Mouse (Mus musculus) left cerebral cortex, adult 2 months (tissue): ENCODE measurements around the gene Slc7a10. TPM values are rescaled to one million over a fixed set of nuclear protein-coding genes. Genes with fewer than 3 reads are reported as not detected.
"Not testable (repeated sequence)": the region's sequence is repeated elsewhere in the genome, so short reads cannot be mapped to it uniquely, and the experiment has no call there.

Experiments used
- DNase-seq, 2 experiments: peaks; one replicate each; pipeline ENCODE4 v3.0.0; 2021 to 2022; ENCODE audit warnings: low spot score in 2 of 2, mixed read lengths in 1 of 2; ENCODE audit errors: extremely low spot score in 1 of 2
- H3K27ac ChIP-seq: fragments of 200-600 bp; 2 replicates; pipeline ENCODE4 v1.8.1; 2022
- H3K4me3 ChIP-seq: fragments of 200-600 bp; 2 replicates; pipeline ENCODE4 v1.8.1; 2022
- CTCF ChIP-seq: fragments of 200-600 bp; IDR thresholded peaks from 2 replicates; pipeline ENCODE4 v1.8.1; 2022; ENCODE audit warnings: antibody characterized with exemption, mild to moderate bottlenecking, moderate library complexity
- intact Hi-C: fragments of 180-260 bp; cut with DNase I; formaldehyde crosslinking; loops from one replicate; pipeline ENCODE4 v1.15.1; 2025
- total RNA-seq, 2 experiments: library from RNA; stranded (reverse); gene quantifications; 2 replicates each; pipeline ENCODE4 v1.2.3; 2021

The Slc7a10 gene
- total RNA-seq, 2 experiments from 2014 or later = 37.1 to 47.6 TPM

- intact Hi-C loops = loop anchor here (2.0 kb wide), 1 partner anchor 19 kb away; no protein-coding TSS in a partner anchor
- no peak for DNase-seq
- TF ChIP-seq CTCF = no peak
- Histone ChIP-seq H3K4me3 (peak overlapping the region; percentile 59), H3K27ac (peak overlapping the region; percentile 94)
These were observed 29.5 kb downstream of the Slc7a10 start for GRCm38 (mm10) chr7:35215731-35216130.

- DNase-seq = no peak
- intact Hi-C loops = no loop called here
- TF ChIP-seq CTCF = no peak
- H3K4me3 ChIP-seq = no peak overlapping the region
- no peak overlapping the region for H3K27ac ChIP-seq
These were observed 34.6 kb downstream of the Slc7a10 start for GRCm38 (mm10) chr7:35220694-35221365.

GRCm38 (mm10) chr7:35230333-35230732, 44.1 kb downstream of the Slc7a10 start:
- intact Hi-C loops = no loop called here
- DNase-seq = no peak
- no peak overlapping the region for H3K4me3 ChIP-seq
- H3K27ac ChIP-seq = no peak overlapping the region
- peak; percentile 25; the same call in 1 of the 2 replicates for TF ChIP-seq CTCF

GRCm38 (mm10) chr7:35232796-35233455, 46.7 kb downstream of the Slc7a10 start:
- Histone ChIP-seq H3K27ac (no peak overlapping the region), H3K4me3 (no peak overlapping the region)
- no peak for TF ChIP-seq CTCF
- no peak for DNase-seq
- intact Hi-C loops = no loop called here

- intact Hi-C loops = loop anchor here (2.0 kb wide), 1 partner anchor 19 kb away; the partner anchor contains the start of gene Lrp3
- DNase-seq = no peak
These were observed 47.7 kb downstream of the Slc7a10 start for GRCm38 (mm10) chr7:35233861-35234260.

GRCm38 (mm10) chr7:35234361-35235245, 48.4 kb downstream of the Slc7a10 start:
- Histone ChIP-seq H3K4me3 (peak overlapping the region; percentile 65), H3K27ac (peak overlapping the region; percentile 94)
- intact Hi-C loops = loop anchor here (2.0 kb wide), 1 partner anchor 20 kb away; the partner anchor contains the start of gene Lrp3
- TF ChIP-seq CTCF = no peak
- DNase-seq = peak; percentile 99

More at GRCm38 (mm10) chr7:35233861-35234260, 47.7 kb downstream of the Slc7a10 start:
- peak overlapping the region; percentile 90 for H3K27ac ChIP-seq
- H3K4me3 ChIP-seq = peak overlapping the region; percentile 65
- TF ChIP-seq CTCF = no peak

GRCm38 (mm10) chr7:35235308-35235707, 49.1 kb downstream of the Slc7a10 start:
- peak; percentile 42 to 65 for DNase-seq
- no peak for TF ChIP-seq CTCF
- H3K4me3 ChIP-seq = peak overlapping the region; percentile 46
- intact Hi-C loops = loop anchor here (2.0 kb wide), 1 partner anchor 21 kb away; the partner anchor contains the start of gene Lrp3
- H3K27ac ChIP-seq = peak overlapping the region; percentile 81

GRCm38 (mm10) chr7:35237935-35238334, 51.8 kb downstream of the Slc7a10 start:
- DNase-seq, H3K4me3 ChIP-seq, H3K27ac ChIP-seq, intact Hi-C loops: not testable (repeated sequence)

Other genes starting within 250 kb of the Slc7a10 start
- 10 to 100 TPM; 34.3 to 38.4 TPM for gene Cebpg, start 129.8 kb upstream of the Slc7a10 start, total RNA-seq
- gene Cebpa, start 67.1 kb upstream of the Slc7a10 start, total RNA-seq = 10 to 100 TPM; 10.3 to 11.4 TPM
- 10 to 100 TPM; 80.8 to 86.8 TPM for gene Lrp3, start 29.1 kb downstream of the Slc7a10 start, total RNA-seq
- gene Gpatch1, start 132.1 kb downstream of the Slc7a10 start, total RNA-seq = 10 to 100 TPM; 27.3 to 27.7 TPM
- gene Rhpn2, start 147.8 kb downstream of the Slc7a10 start, total RNA-seq = 1 to 10 TPM; 5.8 to 6.2 TPM
- 1 to 10 TPM; 5.4 to 6.8 TPM for gene Faap24, start 210.5 kb downstream of the Slc7a10 start, total RNA-seq
- gene Cep89, start 210.7 kb downstream of the Slc7a10 start, total RNA-seq = 10 to 100 TPM; 18.3 to 25.1 TPM